Mouse (Mus musculus): ENCODE measurements around the gene Surf6. TPM values are rescaled to one million over a fixed set of nuclear protein-coding genes. Genes with fewer than 3 reads are reported as not detected.
A peak's percentile ranks its signal among the peaks of the same experiment; 100 is the strongest.

The Surf6 gene
- polyA plus RNA-seq (2014; fragmentation: Nextera tagmentation; extraction: Ambion mirVana): 7.6 and 9.6 TPM in 2 replicates

- H3K27ac ChIP-seq (replicated peaks in 1 of 2; ENCODE audit: control insufficient read depth in 1 of 2, insufficient read depth in 1 of 2, low read depth in 2 of 2, low read length in 2 of 2): peak within 1 kb of the TSS; percentile 77 to 88
- under 1% methylated on average over 41 of the region's 41 CpGs for WGBS
- H3K9me3 ChIP-seq (ENCODE audit: control insufficient read depth, low read length): no peaks in the 10 kb centered on the region
- H3K4me1 ChIP-seq (ENCODE audit: control insufficient read depth in 2 of 2, insufficient read depth in 2 of 2, low read length in 2 of 2): peaks cover 6 to 19% of the 10 kb centered on the region in 2 experiments
- peak within 1 kb of the TSS; percentile 67 to 90 for H3K4me3 ChIP-seq (ENCODE audit: control insufficient read depth in 1 of 2, insufficient read depth in 1 of 2, low read depth in 1 of 2, low read length in 2 of 2)
- H3K36me3 ChIP-seq (ENCODE audit: control insufficient read depth, insufficient read depth, low read length): peaks cover 58% of the 10 kb centered on the region
- peak within 1 kb of the TSS; percentile 90 for H3K9ac ChIP-seq (ENCODE audit: low read length)
- peak; percentile 86 for ATAC-seq (ENCODE audit: insufficient number of reproducible peaks, insufficient read depth, low FRiP score, low read depth)
- H3K27me3 ChIP-seq (ENCODE audit: control insufficient read depth, insufficient read depth, low read length): no peaks in the 10 kb centered on the region
- peak within 1 kb of the TSS; percentile 86 for H3K4me2 ChIP-seq (ENCODE audit: low read length)
These were observed at the start of gene Surf6 for GRCm38 (mm10) chr2:26902467-26903220. TSS of gene Surf6 (minus strand) at chr2:26902879.

- no peak overlapping the region for H3K27ac ChIP-seq (replicated peaks in 1 of 2; ENCODE audit: control insufficient read depth in 1 of 2, insufficient read depth in 1 of 2, low read depth in 2 of 2, low read length in 2 of 2)
- no peak overlapping the region for H3K4me2 ChIP-seq (ENCODE audit: low read length)
- H3K36me3 ChIP-seq (ENCODE audit: control insufficient read depth, insufficient read depth, low read length): peaks cover 87% of the 10 kb centered on the region
- no peak for ATAC-seq (ENCODE audit: insufficient number of reproducible peaks, insufficient read depth, low FRiP score, low read depth)
- 90% methylated on average over 4 of the region's 4 CpGs for WGBS
- no peaks in the 10 kb centered on the region for H3K27me3 ChIP-seq (ENCODE audit: control insufficient read depth, insufficient read depth, low read length)
- H3K4me3 ChIP-seq (ENCODE audit: control insufficient read depth in 1 of 2, insufficient read depth in 1 of 2, low read depth in 1 of 2, low read length in 2 of 2): no peak overlapping the region
- H3K4me1 ChIP-seq (ENCODE audit: control insufficient read depth in 2 of 2, insufficient read depth in 2 of 2, low read length in 2 of 2): no peaks in the 10 kb centered on the region
- H3K9me3 ChIP-seq (ENCODE audit: control insufficient read depth, low read length): no peaks in the 10 kb centered on the region
- H3K9ac ChIP-seq (ENCODE audit: low read length): no peak overlapping the region
These were observed 49.5 kb upstream of the Surf6 start for GRCm38 (mm10) chr2:26952193-26952592.

GRCm38 (mm10) chr2:26951346-26951905, 48.7 kb upstream of the Surf6 start:
- no peak overlapping the region for H3K4me2 ChIP-seq (ENCODE audit: low read length)
- ATAC-seq (ENCODE audit: insufficient number of reproducible peaks, insufficient read depth, low FRiP score, low read depth): no peak
- no peak overlapping the region for H3K9ac ChIP-seq (ENCODE audit: low read length)
- 89% methylated on average over 8 of the region's 8 CpGs for WGBS
- no peak overlapping the region for H3K27ac ChIP-seq (replicated peaks in 1 of 2; ENCODE audit: control insufficient read depth in 1 of 2, insufficient read depth in 1 of 2, low read depth in 2 of 2, low read length in 2 of 2)
- H3K36me3 ChIP-seq (ENCODE audit: control insufficient read depth, insufficient read depth, low read length): peaks cover 79% of the 10 kb centered on the region
- H3K4me1 ChIP-seq (ENCODE audit: control insufficient read depth in 2 of 2, insufficient read depth in 2 of 2, low read length in 2 of 2): no peaks in the 10 kb centered on the region
- H3K27me3 ChIP-seq (ENCODE audit: control insufficient read depth, insufficient read depth, low read length): no peaks in the 10 kb centered on the region
- no peak overlapping the region for H3K4me3 ChIP-seq (ENCODE audit: control insufficient read depth in 1 of 2, insufficient read depth in 1 of 2, low read depth in 1 of 2, low read length in 2 of 2)
- no peaks in the 10 kb centered on the region for H3K9me3 ChIP-seq (ENCODE audit: control insufficient read depth, low read length)

GRCm38 (mm10) chr2:26950411-26950810, 47.7 kb upstream of the Surf6 start:
- no peak overlapping the region for H3K4me3 ChIP-seq (ENCODE audit: control insufficient read depth in 1 of 2, insufficient read depth in 1 of 2, low read depth in 1 of 2, low read length in 2 of 2)
- no peak overlapping the region for H3K4me2 ChIP-seq (ENCODE audit: low read length)
- no peak overlapping the region for H3K9ac ChIP-seq (ENCODE audit: low read length)
- no peaks in the 10 kb centered on the region for H3K9me3 ChIP-seq (ENCODE audit: control insufficient read depth, low read length)
- no peak overlapping the region for H3K27ac ChIP-seq (replicated peaks in 1 of 2; ENCODE audit: control insufficient read depth in 1 of 2, insufficient read depth in 1 of 2, low read depth in 2 of 2, low read length in 2 of 2)
- no peaks in the 10 kb centered on the region for H3K27me3 ChIP-seq (ENCODE audit: control insufficient read depth, insufficient read depth, low read length)
- peaks cover 69% of the 10 kb centered on the region for H3K36me3 ChIP-seq (ENCODE audit: control insufficient read depth, insufficient read depth, low read length)
- H3K4me1 ChIP-seq (ENCODE audit: control insufficient read depth in 2 of 2, insufficient read depth in 2 of 2, low read length in 2 of 2): no peaks in the 10 kb centered on the region
- WGBS: 81% methylated on average over 2 of the region's 2 CpGs
- ATAC-seq (ENCODE audit: insufficient number of reproducible peaks, insufficient read depth, low FRiP score, low read depth): no peak

GRCm38 (mm10) chr2:26943253-26943652, 40.6 kb upstream of the Surf6 start:
- no peaks in the 10 kb centered on the region for H3K27me3 ChIP-seq (ENCODE audit: control insufficient read depth, insufficient read depth, low read length)
- H3K27ac ChIP-seq (replicated peaks in 1 of 2; ENCODE audit: control insufficient read depth in 1 of 2, insufficient read depth in 1 of 2, low read depth in 2 of 2, low read length in 2 of 2): no peak overlapping the region
- H3K4me2 ChIP-seq (ENCODE audit: low read length): no peak overlapping the region
- 71% methylated on average over 3 of the region's 3 CpGs for WGBS
- no peak overlapping the region for H3K4me3 ChIP-seq (ENCODE audit: control insufficient read depth in 1 of 2, insufficient read depth in 1 of 2, low read depth in 1 of 2, low read length in 2 of 2)
- H3K9me3 ChIP-seq (ENCODE audit: control insufficient read depth, low read length): no peaks in the 10 kb centered on the region
- H3K9ac ChIP-seq (ENCODE audit: low read length): no peak overlapping the region
- H3K36me3 ChIP-seq (ENCODE audit: control insufficient read depth, insufficient read depth, low read length): 0 out of 2 replicates have a peak, but pooled peaks cover 3% of the 10 kb centered on the region
- ATAC-seq (ENCODE audit: insufficient number of reproducible peaks, insufficient read depth, low FRiP score, low read depth): no peak
- no peaks in the 10 kb centered on the region for H3K4me1 ChIP-seq (ENCODE audit: control insufficient read depth in 2 of 2, insufficient read depth in 2 of 2, low read length in 2 of 2)

- H3K9ac ChIP-seq (ENCODE audit: low read length): no peak overlapping the region
- H3K27me3 ChIP-seq (ENCODE audit: control insufficient read depth, insufficient read depth, low read length): no peaks in the 10 kb centered on the region
- 35% methylated on average over 5 of the region's 5 CpGs for WGBS
- no peaks in the 10 kb centered on the region for H3K9me3 ChIP-seq (ENCODE audit: control insufficient read depth, low read length)
- no peak for ATAC-seq (ENCODE audit: insufficient number of reproducible peaks, insufficient read depth, low FRiP score, low read depth)
- H3K4me1 ChIP-seq (ENCODE audit: control insufficient read depth in 2 of 2, insufficient read depth in 2 of 2, low read length in 2 of 2): no peaks in the 10 kb centered on the region
- no peaks in the 10 kb centered on the region for H3K36me3 ChIP-seq (ENCODE audit: control insufficient read depth, insufficient read depth, low read length)
- no peak overlapping the region for H3K4me3 ChIP-seq (ENCODE audit: control insufficient read depth in 1 of 2, insufficient read depth in 1 of 2, low read depth in 1 of 2, low read length in 2 of 2)
- no peak overlapping the region for H3K4me2 ChIP-seq (ENCODE audit: low read length)
- no peak overlapping the region for H3K27ac ChIP-seq (replicated peaks in 1 of 2; ENCODE audit: control insufficient read depth in 1 of 2, insufficient read depth in 1 of 2, low read depth in 2 of 2, low read length in 2 of 2)
These were observed 38.9 kb upstream of the Surf6 start for GRCm38 (mm10) chr2:26941539-26941938.

- ATAC-seq (ENCODE audit: insufficient number of reproducible peaks, insufficient read depth, low FRiP score, low read depth): no peak
- WGBS: 59% methylated on average over 1 of the region's 1 CpGs
- H3K27me3 ChIP-seq (ENCODE audit: control insufficient read depth, insufficient read depth, low read length): no peaks in the 10 kb centered on the region
- peaks cover 4 to 12% of the 10 kb centered on the region in 2 experiments for H3K4me1 ChIP-seq (ENCODE audit: control insufficient read depth in 2 of 2, insufficient read depth in 2 of 2, low read length in 2 of 2)
- H3K4me3 ChIP-seq (ENCODE audit: control insufficient read depth in 1 of 2, insufficient read depth in 1 of 2, low read depth in 1 of 2, low read length in 2 of 2): no peak overlapping the region
- no peaks in the 10 kb centered on the region for H3K9me3 ChIP-seq (ENCODE audit: control insufficient read depth, low read length)
- H3K9ac ChIP-seq (ENCODE audit: low read length): no peak overlapping the region
- H3K27ac ChIP-seq (replicated peaks in 1 of 2; ENCODE audit: control insufficient read depth in 1 of 2, insufficient read depth in 1 of 2, low read depth in 2 of 2, low read length in 2 of 2): no peak overlapping the region
- H3K36me3 ChIP-seq (ENCODE audit: control insufficient read depth, insufficient read depth, low read length): peaks cover 6% of the 10 kb centered on the region
- no peak overlapping the region for H3K4me2 ChIP-seq (ENCODE audit: low read length)
These were observed 33.7 kb upstream of the Surf6 start for GRCm38 (mm10) chr2:26936425-26936824.

Data from heart, embryonic 14.5 days (tissue).